Mouse (Mus musculus) limb, embryonic 12.5 days (tissue): ENCODE measurements around the gene Mecom. TPM values are rescaled to one million over a fixed set of nuclear protein-coding genes. Genes with fewer than 3 reads are reported as not detected.

Experiments used
- ATAC-seq: fragments of 200-750 bp; cut with Nextera tagmentation; 2 replicates; pipeline ENCODE4 v1.8.0; 2017; ENCODE audit warnings: low read depth, moderate TSS enrichment; ENCODE audit not compliant: insufficient number of reproducible peaks, insufficient read depth, low FRiP score, low TSS enrichment
- H3K27ac ChIP-seq: fragments of 300-500 bp; sonication (generic); 2 replicates; pipeline ENCODE4 v1.5.1; 2016; ENCODE audit warnings: mild to moderate bottlenecking, moderate library complexity
- H3K27me3 ChIP-seq: fragments of 300-500 bp; sonication (generic); 2 replicates; pipeline ENCODE4 v1.6.1; 2016; ENCODE audit warnings: mild to moderate bottlenecking, moderate library complexity
- H3K36me3 ChIP-seq: fragments of 300-500 bp; sonication (generic); 2 replicates; pipeline ENCODE4 v1.6.1; 2016; ENCODE audit warnings: mild to moderate bottlenecking, moderate library complexity
- H3K4me1 ChIP-seq: fragments of 300-500 bp; sonication (generic); replicated peaks from 2 replicates; pipeline ENCODE4 v1.6.1; 2016
- H3K4me2 ChIP-seq: fragments of 300-500 bp; sonication (generic); 2 replicates; pipeline ENCODE4 v1.6.1; 2016; ENCODE audit warnings: mild to moderate bottlenecking, moderate library complexity
- H3K4me3 ChIP-seq: fragments of 300-500 bp; sonication (generic); replicated peaks from 2 replicates; pipeline ENCODE4 v1.5.1; 2016; ENCODE audit warnings: mild to moderate bottlenecking
- H3K9ac ChIP-seq: fragments of 300-500 bp; sonication (generic); replicated peaks from 2 replicates; pipeline ENCODE4 v1.6.1; 2016; ENCODE audit warnings: mild to moderate bottlenecking, moderate library complexity
- H3K9me3 ChIP-seq: fragments of 300-500 bp; sonication (generic); 2 replicates; pipeline ENCODE4 v1.6.1; 2016; ENCODE audit warnings: mild to moderate bottlenecking, moderate library complexity
- WGBS: fragments of 180-500 bp; shearing (Covaris S2); methylation state at CpG from one replicate; pipeline ENCODE4 v1.1.7; 2016; 5-methylcytosine and 5-hydroxymethylcytosine counted together
- polyA plus RNA-seq: library from polyadenylated mRNA; unstranded; fragments of >200 nt; fragmentation: Nextera tagmentation; extraction: Ambion mirVana; gene quantifications from 2 replicates; pipeline ENCODE4 v1.2.1, GENCODE M21; 2016

The Mecom gene
- polyA plus RNA-seq, 1 experiment from 2014 or later: 187 TPM

- Histone ChIP-seq H3K9ac (peak overlapping the region; percentile 95), H3K27me3 (no peaks in the 10 kb centered on the region; the same call in 1 of the 2 replicates), H3K27ac (peak overlapping the region; percentile 99), H3K4me3 (peak overlapping the region; percentile 58), H3K4me1 (peaks cover 51% of the 10 kb centered on the region), H3K4me2 (peak overlapping the region; percentile 81), H3K36me3 (no peaks in the 10 kb centered on the region), H3K9me3 (no peaks in the 10 kb centered on the region)
- ATAC-seq: no peak
- 1% methylated on average over 16 of the region's 16 CpGs for WGBS
These were observed 34.4 kb downstream of the Mecom start for GRCm38 (mm10) chr3:30513314-30513997.

GRCm38 (mm10) chr3:30512459-30513030 lies 35.3 kb downstream of the Mecom start:
- Histone ChIP-seq H3K4me2 (peak overlapping the region; percentile 81), H3K4me3 (peak overlapping the region; percentile 58), H3K9me3 (no peaks in the 10 kb centered on the region), H3K9ac (peak overlapping the region; percentile 95), H3K36me3 (no peaks in the 10 kb centered on the region), H3K27me3 (no peaks in the 10 kb centered on the region; the same call in 1 of the 2 replicates), H3K27ac (peak overlapping the region; percentile 99), H3K4me1 (peaks cover 51% of the 10 kb centered on the region)
- no peak for ATAC-seq
- WGBS: 4% methylated on average over 12 of the region's 12 CpGs

GRCm38 (mm10) chr3:30511796-30512195 lies 36.0 kb downstream of the Mecom start:
- H3K4me1 ChIP-seq: peaks cover 48% of the 10 kb centered on the region
- peak overlapping the region; percentile 100 for H3K27ac ChIP-seq
- 8% methylated on average over 7 of the region's 7 CpGs for WGBS
- no peaks in the 10 kb centered on the region for H3K9me3 ChIP-seq
- H3K9ac ChIP-seq: peak overlapping the region; percentile 28; the same call in 1 of the 2 replicates
- no peaks in the 10 kb centered on the region; the same call in 1 of the 2 replicates for H3K27me3 ChIP-seq
- no peaks in the 10 kb centered on the region for H3K36me3 ChIP-seq
- H3K4me2 ChIP-seq: peak overlapping the region; percentile 81
- H3K4me3 ChIP-seq: no peak overlapping the region
- ATAC-seq: no peak

- peak overlapping the region; percentile 100 for H3K27ac ChIP-seq
- H3K9me3 ChIP-seq: no peaks in the 10 kb centered on the region
- H3K4me3 ChIP-seq: peak overlapping the region; percentile 84
- no peak for ATAC-seq
- no peaks in the 10 kb centered on the region for H3K36me3 ChIP-seq
- peak overlapping the region; percentile 87 for H3K4me2 ChIP-seq
- H3K4me1 ChIP-seq: peaks cover 45% of the 10 kb centered on the region
- 23% methylated on average over 4 of the region's 4 CpGs for WGBS
- no peaks in the 10 kb centered on the region; the same call in 1 of the 2 replicates for H3K27me3 ChIP-seq
- H3K9ac ChIP-seq: 0 out of 2 replicates have a peak overlapping the region, but pooled peaks have one; percentile 32
These were observed 36.7 kb downstream of the Mecom start for GRCm38 (mm10) chr3:30511062-30511640.

- H3K36me3 ChIP-seq: no peaks in the 10 kb centered on the region
- H3K4me1 ChIP-seq: peaks cover 45% of the 10 kb centered on the region
- WGBS: 2% methylated on average over 8 of the region's 8 CpGs
- peak overlapping the region; percentile 87 for H3K4me2 ChIP-seq
- peak overlapping the region; percentile 84 for H3K4me3 ChIP-seq
- H3K9ac ChIP-seq: peak overlapping the region; percentile 99; the same call in 1 of the 2 replicates
- no peak for ATAC-seq
- H3K27ac ChIP-seq: peak overlapping the region; percentile 100
- H3K9me3 ChIP-seq: no peaks in the 10 kb centered on the region
- no peaks in the 10 kb centered on the region; the same call in 1 of the 2 replicates for H3K27me3 ChIP-seq
These were observed 37.2 kb downstream of the Mecom start for GRCm38 (mm10) chr3:30510646-30511045.

- Histone ChIP-seq H3K27ac (peak overlapping the region; percentile 100), H3K4me2 (peak overlapping the region; percentile 87), H3K9ac (peak overlapping the region; percentile 99), H3K4me3 (peak overlapping the region; percentile 84), H3K36me3 (no peaks in the 10 kb centered on the region), H3K27me3 (no peaks in the 10 kb centered on the region; the same call in 1 of the 2 replicates), H3K4me1 (peaks cover 48% of the 10 kb centered on the region), H3K9me3 (no peaks in the 10 kb centered on the region)
- WGBS: 0% methylated on average over 16 of the region's 16 CpGs
- no peak for ATAC-seq
These were observed 37.7 kb downstream of the Mecom start for GRCm38 (mm10) chr3:30510105-30510504.

GRCm38 (mm10) chr3:30508930-30509910 lies 38.6 kb downstream of the Mecom start:
- no peaks in the 10 kb centered on the region for H3K36me3 ChIP-seq
- peak overlapping the region; percentile 87 for H3K4me2 ChIP-seq
- peak overlapping the region; percentile 99 for H3K9ac ChIP-seq
- peak; percentile 65 for ATAC-seq
- H3K27me3 ChIP-seq: no peaks in the 10 kb centered on the region; the same call in 1 of the 2 replicates
- H3K4me3 ChIP-seq: peak overlapping the region; percentile 84
- H3K9me3 ChIP-seq: no peaks in the 10 kb centered on the region
- 1% methylated on average over 44 of the region's 55 CpGs for WGBS
- peak overlapping the region; percentile 100 for H3K27ac ChIP-seq
- H3K4me1 ChIP-seq: peaks cover 57% of the 10 kb centered on the region

GRCm38 (mm10) chr3:30508296-30508929 lies 39.4 kb downstream of the Mecom start:
- peaks cover 59% of the 10 kb centered on the region for H3K4me1 ChIP-seq
- H3K4me3 ChIP-seq: peak overlapping the region; percentile 84
- H3K4me2 ChIP-seq: peak overlapping the region; percentile 87
- H3K36me3 ChIP-seq: no peaks in the 10 kb centered on the region
- WGBS: under 1% methylated on average over 72 of the region's 73 CpGs
- ATAC-seq: peak; percentile 50
- H3K9ac ChIP-seq: peak overlapping the region; percentile 99
- no peaks in the 10 kb centered on the region; the same call in 1 of the 2 replicates for H3K27me3 ChIP-seq
- peak overlapping the region; percentile 100 for H3K27ac ChIP-seq
- no peaks in the 10 kb centered on the region for H3K9me3 ChIP-seq

- WGBS: under 1% methylated on average over 41 of the region's 41 CpGs
- Histone ChIP-seq H3K4me3 (peak overlapping the region; percentile 84), H3K36me3 (no peaks in the 10 kb centered on the region), H3K27me3 (no peaks in the 10 kb centered on the region; the same call in 1 of the 2 replicates), H3K9ac (peak overlapping the region; percentile 99), H3K4me1 (peaks cover 53% of the 10 kb centered on the region), H3K27ac (peak overlapping the region; percentile 100), H3K9me3 (no peaks in the 10 kb centered on the region), H3K4me2 (peak overlapping the region; percentile 87)
- no peak; the same call in 1 of the 2 replicates for ATAC-seq
These were observed 40.1 kb downstream of the Mecom start for GRCm38 (mm10) chr3:30507576-30508295.
